Mouse (Mus musculus) olfactory bulb, adult 2 months (tissue): Measurements from ENCODE around the gene Scarf1.

Source experiments
- CTCF ChIP-seq: fragments of 200-500 bp; IDR thresholded peaks from 2 replicates; pipeline ENCODE4 v1.5.1; 2012; ENCODE audit warnings: low read depth, mild to moderate bottlenecking, low read length, moderate library complexity; ENCODE audit not compliant: insufficient read depth
- POLR2A ChIP-seq: fragments of 200-500 bp; IDR thresholded peaks from 2 replicates; pipeline ENCODE4 v1.6.1; 2012; ENCODE audit warnings: mild to moderate bottlenecking, low read depth, low read length, moderate library complexity; ENCODE audit not compliant: insufficient read depth

DNA sequence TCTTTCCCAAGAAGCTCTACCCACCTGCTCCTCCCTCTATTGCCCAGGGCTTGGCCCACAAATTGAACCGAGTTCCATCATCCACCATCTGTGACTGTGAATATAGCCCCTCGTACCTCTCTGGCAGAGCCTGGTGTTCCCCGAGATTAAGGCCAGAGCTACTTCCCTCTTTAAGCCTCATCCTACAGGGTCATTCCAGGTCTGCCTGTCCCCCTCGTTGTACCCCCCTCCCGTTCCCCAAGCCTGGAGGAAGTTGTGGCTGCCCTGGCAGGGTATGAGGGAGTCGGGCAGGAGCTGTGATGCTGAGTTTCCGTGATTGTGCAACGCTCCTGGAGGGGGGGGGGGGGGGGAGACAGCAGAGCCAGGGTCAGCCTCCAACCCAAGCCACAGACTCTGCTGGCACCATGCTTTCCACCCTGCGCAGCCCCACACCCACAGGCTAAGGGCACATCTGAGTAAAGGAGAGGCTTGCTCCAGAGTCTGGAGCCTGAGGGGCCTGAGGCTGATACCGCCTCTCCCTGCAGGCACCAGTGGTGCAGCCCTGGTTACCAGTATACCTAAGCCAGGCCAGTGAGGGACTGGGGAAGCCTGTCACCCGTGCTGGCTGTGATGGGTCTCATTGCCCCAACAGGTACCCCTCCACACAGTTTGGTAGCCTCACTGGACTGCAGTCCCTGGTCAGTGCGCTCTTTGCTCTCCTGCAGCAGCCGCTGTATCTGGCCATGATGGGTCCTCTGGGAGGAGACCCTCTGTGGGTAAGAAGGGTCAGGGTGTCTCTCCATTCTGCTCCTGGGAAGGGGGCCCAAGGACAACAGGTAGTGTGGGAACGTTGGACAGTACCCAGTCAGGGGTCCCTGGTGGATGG, 58.0 kb downstream of the Scarf1 start:
- TF ChIP-seq CTCF: no peak
- TF ChIP-seq POLR2A: no peak
